Mouse (Mus musculus): ENCODE measurements around the gene Sgk1.

DNA sequence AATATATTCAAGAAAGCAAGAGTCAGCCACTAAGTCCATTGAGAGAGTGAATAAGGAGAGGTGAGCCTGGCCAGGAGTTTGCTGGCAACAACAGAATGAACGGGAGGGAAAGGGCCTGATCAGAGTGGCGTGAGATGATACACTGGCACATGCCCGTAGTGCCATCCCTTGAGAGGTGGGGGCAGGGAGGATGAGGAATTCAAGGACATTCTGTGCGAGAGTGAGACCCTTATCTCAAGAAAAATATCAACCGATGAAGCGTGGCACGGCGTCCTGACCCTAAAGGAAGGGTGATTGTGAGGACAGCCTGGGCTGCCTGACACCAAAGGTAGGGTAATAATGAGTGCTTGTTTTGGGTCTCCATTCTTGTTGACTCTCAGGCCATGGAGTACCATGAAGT lies 38.1 kb upstream of the Sgk1 start:
- no peak for TF ChIP-seq POLR2A (IDR thresholded peaks at IDR 0.05; ENCODE audit: insufficient read length, low read depth)
- TF ChIP-seq USF1 (IDR thresholded peaks at IDR 0.05; ENCODE audit: low read depth), result no peak
- no peak for TF ChIP-seq MYOG (IDR thresholded peaks at IDR 0.05; ENCODE audit: control insufficient read depth in 1 of 3, insufficient read depth in 1 of 3, insufficient read length in 2 of 3, low read depth in 2 of 3)
- no peak for TF ChIP-seq TCF3 (IDR thresholded peaks at IDR 0.05; ENCODE audit: insufficient read length, low read depth)

All from myocyte (in vitro differentiated cells).